Mouse (Mus musculus) layer of hippocampus, postnatal 36 days (tissue): ENCODE results near the gene Atraid. TPM values are rescaled to one million over a fixed set of nuclear protein-coding genes. Genes with fewer than 3 reads are reported as not detected.

Experiments
- DNase-seq, 2 experiments: peaks; one replicate each; pipeline ENCODE4 v3.0.0; 2022
- total RNA-seq, 2 experiments: library from RNA; stranded (reverse); gene quantifications; 2 replicates each; pipeline ENCODE4 v1.2.3; 2021

The Atraid gene
- total RNA-seq, 2 experiments from 2014 or later: 73.7 to 77.5 TPM

- DNase-seq: peak; percentile 95
Observed at GRCm38 (mm10) chr5:31054261-31055215, 6.4 kb downstream of the Atraid start, which contains the start of gene Cad. Cad (plus strand) TSS chr5:31054780.

GRCm38 (mm10) chr5:31055216-31056140 is 7.4 kb downstream of the Atraid start:
- DNase-seq: no peak

GRCm38 (mm10) chr5:31069810-31070209 is 21.7 kb downstream of the Atraid start:
- DNase-seq: no peak

- DNase-seq: no peak
Observed at GRCm38 (mm10) chr5:31071059-31071458, 22.9 kb downstream of the Atraid start.

GRCm38 (mm10) chr5:31071821-31072220 is 23.7 kb downstream of the Atraid start:
- no peak for DNase-seq

GRCm38 (mm10) chr5:31073176-31073575 is 25.1 kb downstream of the Atraid start:
- no peak for DNase-seq

- DNase-seq: no peak
Observed at GRCm38 (mm10) chr5:31076346-31076745, 28.2 kb downstream of the Atraid start.

GRCm38 (mm10) chr5:31080059-31080794 is 32.1 kb downstream of the Atraid start:
- peak; percentile 54 to 59 for DNase-seq

GRCm38 (mm10) chr5:31080795-31081164 is 32.7 kb downstream of the Atraid start:
- DNase-seq: no peak

GRCm38 (mm10) chr5:31081386-31081785 is 33.3 kb downstream of the Atraid start:
- no peak for DNase-seq

- DNase-seq: peak; percentile 39 to 47
Observed at GRCm38 (mm10) chr5:31082355-31082754, 34.2 kb downstream of the Atraid start.

GRCm38 (mm10) chr5:31082935-31083625 is 35.0 kb downstream of the Atraid start:
- no peak for DNase-seq

GRCm38 (mm10) chr5:31083949-31084348 is 35.8 kb downstream of the Atraid start:
- no peak for DNase-seq

- no peak for DNase-seq
Observed at GRCm38 (mm10) chr5:31086606-31087005, 38.5 kb downstream of the Atraid start.

- DNase-seq: no peak
Observed at GRCm38 (mm10) chr5:31087131-31087530, 39.0 kb downstream of the Atraid start.

- DNase-seq: peak; percentile 48 to 51
Observed at GRCm38 (mm10) chr5:31092231-31092975, 44.3 kb downstream of the Atraid start.

- DNase-seq: peak; percentile 60 to 62
Observed at GRCm38 (mm10) chr5:31093151-31094041, 45.3 kb downstream of the Atraid start.

- no peak for DNase-seq
Observed at GRCm38 (mm10) chr5:31094100-31094798, 46.1 kb downstream of the Atraid start.
